Mouse (Mus musculus): Measurements from ENCODE around the gene Cdc14a.

- TF ChIP-seq CTCF (conservative IDR thresholded peaks at IDR 0.05; ENCODE audit: low read length): no peak
- TF ChIP-seq NANOG (IDR thresholded peaks at IDR 0.05; ENCODE audit: borderline replicate concordance, low read length): no peak
Observed at GRCm38 (mm10) chr3:116352486-116352885, 71.3 kb downstream of the Cdc14a start.

All from E14TG2a.4 (cell line).